Mouse (Mus musculus) right cerebral cortex, postnatal 25 days (tissue): ENCODE data around the gene Ulk1.

Experiments
- DNase-seq: peaks from one replicate; pipeline ENCODE4 v3.0.0; 2022

The Ulk1 gene

DNA sequence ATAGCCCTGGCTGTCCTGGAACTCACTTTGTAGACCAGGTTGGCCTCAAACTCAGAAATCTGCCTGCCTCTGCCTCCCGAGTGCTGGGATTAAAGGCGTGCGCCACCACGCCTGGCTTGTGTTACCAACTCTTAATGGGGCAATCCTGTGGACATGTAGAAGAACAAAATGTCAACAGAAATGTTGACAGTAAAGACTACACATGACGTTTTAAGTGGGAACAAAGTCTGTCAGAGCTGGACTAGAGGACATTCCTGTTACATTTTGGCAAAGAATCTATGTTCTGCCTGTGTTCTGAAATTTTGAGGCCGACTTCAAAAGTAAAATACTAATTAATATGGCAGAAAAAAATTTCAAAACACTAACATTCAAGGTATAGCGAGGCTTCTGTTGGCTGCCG, 46.0 kb downstream of the Ulk1 start:
- DNase-seq = no peak

DNA sequence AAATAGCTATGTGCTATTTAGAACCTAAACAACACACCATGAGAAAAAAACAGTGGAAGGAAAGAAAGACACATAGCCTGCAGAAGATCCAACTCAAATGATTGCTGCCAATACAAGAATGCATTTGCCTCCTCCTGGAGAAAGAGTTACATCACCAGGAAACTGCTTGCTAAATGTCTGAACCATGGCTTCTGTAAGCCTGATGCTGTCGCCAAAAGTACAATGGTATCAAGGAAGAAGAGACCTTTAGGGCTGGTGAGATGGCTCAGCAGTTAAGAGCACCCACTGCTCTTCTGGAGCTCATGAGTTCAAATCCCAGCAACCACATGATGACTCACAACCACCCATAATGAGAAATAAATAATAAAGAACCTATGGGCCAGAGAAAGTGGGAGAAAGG, 64.9 kb downstream of the Ulk1 start:
- DNase-seq = no peak

DNA sequence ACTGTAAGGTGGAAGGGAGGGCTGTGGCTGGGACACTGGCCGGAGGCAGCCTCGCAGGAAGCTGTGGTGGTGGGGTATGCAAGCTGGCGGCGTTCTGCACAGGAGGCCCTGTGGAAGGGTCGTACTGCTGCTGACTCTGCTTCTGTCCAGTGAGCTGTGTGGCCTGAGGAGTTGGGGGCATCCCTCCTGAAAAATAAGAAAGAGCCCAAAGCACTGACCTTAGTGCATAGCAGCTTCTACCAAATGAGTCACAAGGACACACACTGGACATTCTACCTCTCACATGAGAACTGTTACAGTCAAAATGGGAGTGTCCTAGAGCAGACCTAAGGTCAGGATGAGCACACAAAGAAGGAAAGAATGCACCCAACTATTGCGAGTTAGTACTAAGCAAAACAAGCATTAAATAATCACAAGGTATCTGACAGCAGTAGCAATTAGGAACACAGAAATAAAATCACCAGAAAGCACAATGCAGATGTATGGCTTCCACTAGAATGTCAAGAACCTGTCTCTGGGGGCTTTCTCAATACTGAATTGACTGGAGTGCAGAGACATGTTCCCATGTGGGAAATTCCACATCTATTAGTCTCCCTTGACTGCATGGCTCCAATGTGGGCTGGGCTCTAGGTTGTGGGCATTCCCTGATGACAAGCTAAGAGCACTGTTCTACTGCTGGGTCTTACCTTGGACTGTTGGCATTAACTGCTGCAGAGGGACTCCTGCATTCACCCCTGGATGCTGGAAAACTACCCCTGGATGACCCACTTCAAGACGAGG, 70.2 kb downstream of the Ulk1 start:
- no peak for DNase-seq

DNA sequence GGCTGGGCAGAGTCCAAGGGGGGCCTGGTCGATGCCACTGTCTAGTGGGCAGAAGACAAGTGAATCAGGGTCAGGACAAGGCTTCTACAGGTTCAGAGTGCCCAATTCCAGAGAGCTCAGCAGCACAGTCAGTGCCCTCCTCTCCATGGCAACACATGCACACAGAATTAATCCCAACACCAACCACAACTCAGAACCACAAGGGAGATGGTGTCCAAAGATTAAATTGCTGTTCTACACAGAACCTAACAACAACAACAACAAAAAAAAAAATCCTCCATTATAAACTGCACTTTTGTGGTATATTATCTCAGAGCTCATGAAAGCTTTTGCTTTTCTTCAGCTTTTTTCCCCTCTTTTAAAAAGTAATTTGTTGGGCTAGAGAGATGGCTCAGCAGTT, 74.3 kb downstream of the Ulk1 start:
- no peak for DNase-seq
